Mouse (Mus musculus) heart, embryonic 13.5 days (tissue): ENCODE results near the gene Nudt14. TPM values are rescaled to one million over a fixed set of nuclear protein-coding genes. Genes with fewer than 3 reads are reported as not detected.

Experiments
- ATAC-seq: fragments of 200-750 bp; cut with Nextera tagmentation; 2 replicates; pipeline ENCODE4 v1.8.0; 2017; ENCODE audit warnings: moderate TSS enrichment; ENCODE audit not compliant: insufficient number of reproducible peaks, low FRiP score, low TSS enrichment; ENCODE audit errors: extremely low read depth
- H3K27ac ChIP-seq: fragments of 300-500 bp; sonication (generic); replicated peaks from 2 replicates; pipeline ENCODE4 v1.5.1; 2015; ENCODE audit warnings: moderate library complexity, mild to moderate bottlenecking, inconsistent platforms
- H3K27me3 ChIP-seq: fragments of 300-500 bp; sonication (generic); replicated peaks from 2 replicates; pipeline ENCODE4 v1.6.1; 2015; ENCODE audit warnings: mild to moderate bottlenecking, inconsistent platforms
- H3K36me3 ChIP-seq: fragments of 300-500 bp; sonication (generic); 2 replicates; pipeline ENCODE4 v1.6.1; 2015; ENCODE audit warnings: mild to moderate bottlenecking, inconsistent platforms
- H3K4me1 ChIP-seq: fragments of 300-500 bp; sonication (generic); 2 replicates; pipeline ENCODE4 v1.6.1; 2015; ENCODE audit warnings: inconsistent platforms
- H3K4me2 ChIP-seq: fragments of 300-500 bp; sonication (generic); 2 replicates; pipeline ENCODE4 v1.6.1; 2015; ENCODE audit warnings: inconsistent platforms, mild to moderate bottlenecking, moderate library complexity
- H3K4me3 ChIP-seq: fragments of 300-500 bp; sonication (generic); 2 replicates; pipeline ENCODE4 v1.5.1; 2015; ENCODE audit warnings: moderate library complexity, mild to moderate bottlenecking, inconsistent platforms
- H3K9ac ChIP-seq: fragments of 300-500 bp; sonication (generic); 2 replicates; pipeline ENCODE4 v1.6.1; 2015; ENCODE audit warnings: inconsistent platforms, mild to moderate bottlenecking, moderate library complexity
- H3K9me3 ChIP-seq: fragments of 300-500 bp; sonication (generic); 2 replicates; pipeline ENCODE4 v1.6.1; 2016; ENCODE audit warnings: inconsistent platforms
- WGBS: fragments of 180-500 bp; shearing (Covaris S2); methylation state at CpG from one replicate; pipeline ENCODE4 v1.1.7; 2015; ENCODE audit warnings: mixed read lengths; 5-methylcytosine and 5-hydroxymethylcytosine counted together
- polyA plus RNA-seq: library from polyadenylated mRNA; unstranded; fragments of >200 nt; fragmentation: Nextera tagmentation; extraction: Ambion mirVana; gene quantifications from 2 replicates; pipeline ENCODE4 v1.2.1, GENCODE M21; 2015

The Nudt14 gene
- polyA plus RNA-seq, 1 experiment from 2014 or later, result 45.3 TPM

DNA sequence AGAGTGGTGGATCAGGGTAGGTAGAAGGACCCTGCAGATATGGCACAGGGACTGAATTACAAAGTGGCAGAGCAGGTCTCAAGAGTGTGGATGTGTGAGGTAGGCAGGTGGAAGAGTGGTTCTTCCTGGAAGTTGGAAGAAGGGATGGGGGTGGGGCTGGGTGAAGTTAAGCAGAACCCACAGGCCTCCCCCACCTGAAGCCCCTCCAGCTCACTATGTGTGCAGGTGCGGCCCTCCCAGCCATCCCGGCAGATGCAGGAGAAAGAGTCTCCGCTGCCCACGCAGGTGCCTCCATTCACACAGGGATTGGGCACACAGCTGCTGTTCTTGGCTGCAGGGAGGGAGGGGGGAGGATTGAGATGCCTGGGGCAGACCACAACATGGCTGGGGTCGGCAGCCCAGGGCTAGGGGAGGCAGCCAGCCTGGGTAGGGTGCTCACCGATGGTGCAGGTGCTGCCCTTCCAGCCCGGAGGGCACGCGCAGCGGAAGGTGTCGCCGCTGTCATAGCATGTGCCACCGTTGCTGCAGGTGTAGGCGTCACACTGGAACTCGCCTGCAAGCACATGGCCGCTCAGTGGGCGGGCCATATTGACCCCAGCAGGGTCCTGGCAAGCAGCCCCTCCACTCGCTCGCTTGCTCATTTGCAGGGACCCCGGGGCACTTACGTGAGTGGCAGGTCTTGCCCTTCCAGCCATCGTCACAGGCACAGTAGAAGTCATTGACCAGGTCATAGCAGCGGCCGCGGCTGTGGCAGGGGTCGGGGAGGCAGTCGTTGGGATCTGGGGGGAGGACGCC is 28.8 kb downstream of the Nudt14 start:
- Histone ChIP-seq H3K4me3 (no peak overlapping the region), H3K27me3 (peaks cover 60% of the 10 kb centered on the region), H3K9ac (no peak overlapping the region), H3K36me3 (peaks cover 39% of the 10 kb centered on the region), H3K4me1 (peaks cover 15% of the 10 kb centered on the region), H3K9me3 (no peaks in the 10 kb centered on the region), H3K4me2 (no peak overlapping the region), H3K27ac (no peak overlapping the region)
- no peak for ATAC-seq
- 88% methylated on average over 28 of the region's 28 CpGs for whole genome bisulfite sequencing

- 89% methylated on average over 17 of the region's 17 CpGs for WGBS
- H3K36me3 ChIP-seq, result peaks cover 39% of the 10 kb centered on the region
Measured at GRCm38 (mm10) chr12:112911701-112912100, 30.2 kb downstream of the Nudt14 start.

GRCm38 (mm10) chr12:112908991-112909390 is 32.9 kb downstream of the Nudt14 start:
- H3K9ac ChIP-seq, result no peak overlapping the region
- peaks cover 39% of the 10 kb centered on the region for H3K36me3 ChIP-seq
- 91% methylated on average over 22 of the region's 22 CpGs for WGBS
- no peak for ATAC-seq
- no peak overlapping the region for H3K4me2 ChIP-seq
- H3K4me3 ChIP-seq, result no peak overlapping the region
- peaks cover 35% of the 10 kb centered on the region; the same call in 1 of the 2 replicates for H3K27me3 ChIP-seq
- H3K4me1 ChIP-seq, result peaks cover 4% of the 10 kb centered on the region; the same call in 1 of the 2 replicates
- H3K9me3 ChIP-seq, result no peaks in the 10 kb centered on the region
- no peak overlapping the region for H3K27ac ChIP-seq

More at GRCm38 (mm10) chr12:112911701-112912100, 30.2 kb downstream of the Nudt14 start:
- no peak for ATAC-seq
- Histone ChIP-seq H3K9ac (no peak overlapping the region), H3K4me2 (no peak overlapping the region), H3K9me3 (no peaks in the 10 kb centered on the region), H3K27ac (no peak overlapping the region), H3K4me1 (peaks cover 3% of the 10 kb centered on the region), H3K27me3 (peaks cover 48% of the 10 kb centered on the region), H3K4me3 (no peak overlapping the region)

DNA sequence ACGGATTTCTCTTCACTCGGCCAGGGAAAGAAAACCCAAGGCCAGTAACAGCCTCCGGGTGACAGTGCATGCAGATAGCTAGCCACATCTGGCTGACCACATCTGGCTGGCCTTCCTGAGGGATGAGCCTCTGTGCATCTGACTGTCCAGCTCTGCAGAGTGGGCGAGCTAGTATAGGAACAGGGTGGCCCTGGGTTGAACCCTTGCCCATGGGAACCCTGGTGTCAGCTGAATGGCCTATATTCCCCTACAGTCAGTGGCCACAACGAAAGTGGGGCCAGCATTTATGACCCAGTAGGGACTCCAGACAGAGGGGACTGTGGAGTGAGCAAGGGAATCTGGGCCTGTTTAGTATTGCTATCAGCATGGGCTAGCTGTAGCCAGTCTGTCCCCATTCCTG is 36.9 kb downstream of the Nudt14 start:
- WGBS, result 69% methylated on average over 5 of the region's 5 CpGs
- H3K27ac ChIP-seq, result no peak overlapping the region
- H3K36me3 ChIP-seq, result peaks cover 13% of the 10 kb centered on the region
- H3K4me2 ChIP-seq, result no peak overlapping the region
- peaks cover 28% of the 10 kb centered on the region; the same call in 1 of the 2 replicates for H3K27me3 ChIP-seq
- H3K9ac ChIP-seq, result no peak overlapping the region
- H3K4me3 ChIP-seq, result no peak overlapping the region
- H3K4me1 ChIP-seq, result peaks cover 8% of the 10 kb centered on the region; the same call in 1 of the 2 replicates
- no peaks in the 10 kb centered on the region for H3K9me3 ChIP-seq
- no peak for ATAC-seq

- no peak overlapping the region for H3K27ac ChIP-seq
- peaks cover 8% of the 10 kb centered on the region; the same call in 1 of the 2 replicates for H3K4me1 ChIP-seq
- H3K9ac ChIP-seq, result no peak overlapping the region
- WGBS, result 51% methylated on average over 8 of the region's 8 CpGs
- no peak overlapping the region for H3K4me3 ChIP-seq
- no peak overlapping the region for H3K4me2 ChIP-seq
- H3K36me3 ChIP-seq, result peaks cover 4% of the 10 kb centered on the region
- no peaks in the 10 kb centered on the region for H3K9me3 ChIP-seq
- ATAC-seq, result no peak
- H3K27me3 ChIP-seq, result peaks cover 28% of the 10 kb centered on the region; the same call in 1 of the 2 replicates
Measured at GRCm38 (mm10) chr12:112903941-112904340, 38.0 kb downstream of the Nudt14 start.

- H3K4me1 ChIP-seq, result peaks cover 18% of the 10 kb centered on the region
- no peaks in the 10 kb centered on the region for H3K9me3 ChIP-seq
- peaks cover 32% of the 10 kb centered on the region for H3K27me3 ChIP-seq
- no peak overlapping the region for H3K9ac ChIP-seq
- H3K4me2 ChIP-seq, result no peak overlapping the region
- 77% methylated on average over 9 of the region's 9 CpGs for WGBS
- ATAC-seq, result no peak
- H3K27ac ChIP-seq, result no peak overlapping the region
- no peaks in the 10 kb centered on the region for H3K36me3 ChIP-seq
- no peak overlapping the region for H3K4me3 ChIP-seq
Measured at GRCm38 (mm10) chr12:112900641-112901040, 41.3 kb downstream of the Nudt14 start.

DNA sequence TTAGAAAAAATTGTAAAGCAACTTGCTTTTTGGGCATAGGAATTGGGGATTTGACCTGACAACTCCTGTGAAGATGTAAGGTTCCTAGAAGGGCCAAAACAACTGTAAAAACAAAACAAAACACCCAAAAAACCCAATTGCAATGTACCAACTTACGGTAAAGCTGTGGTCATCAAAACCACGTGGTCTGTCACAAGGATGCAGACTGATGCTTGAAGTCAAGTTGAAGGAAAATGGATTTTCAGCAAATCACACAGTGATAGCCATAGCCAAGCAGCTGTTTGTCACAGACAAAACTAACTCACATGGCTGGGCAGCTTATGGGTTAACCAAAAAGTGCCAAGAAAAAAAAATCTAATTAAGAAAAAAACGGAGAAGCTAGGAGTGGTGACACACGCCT is 43.0 kb downstream of the Nudt14 start:
- Histone ChIP-seq H3K4me2 (no peak overlapping the region), H3K36me3 (no peaks in the 10 kb centered on the region), H3K27me3 (peaks cover 36% of the 10 kb centered on the region), H3K27ac (no peak overlapping the region), H3K4me1 (peaks cover 23% of the 10 kb centered on the region), H3K4me3 (no peak overlapping the region), H3K9me3 (no peaks in the 10 kb centered on the region), H3K9ac (no peak overlapping the region)
- ATAC-seq, result no peak
- 62% methylated on average over 4 of the region's 4 CpGs for WGBS

DNA sequence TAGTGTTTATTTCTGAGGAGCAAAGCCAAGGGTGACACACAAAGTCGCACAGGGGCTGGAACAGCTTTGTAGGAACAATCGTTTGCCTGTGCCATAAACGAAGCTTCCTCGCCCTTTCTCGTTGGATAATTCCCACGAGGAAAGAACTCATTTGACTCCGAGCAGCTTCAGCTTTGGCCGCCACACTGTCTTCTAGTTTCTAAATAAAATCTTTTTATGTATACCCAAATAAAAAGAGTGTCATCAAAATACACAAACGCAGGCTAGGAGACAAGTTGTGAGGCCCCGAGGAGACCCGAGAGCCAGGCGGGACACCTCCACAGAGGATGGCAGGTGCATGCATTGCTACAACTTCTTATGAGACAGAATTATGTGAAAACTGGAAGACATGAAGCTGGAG is 43.6 kb downstream of the Nudt14 start:
- peaks cover 39% of the 10 kb centered on the region for H3K27me3 ChIP-seq
- no peak overlapping the region for H3K9ac ChIP-seq
- no peak overlapping the region for H3K27ac ChIP-seq
- no peak for ATAC-seq
- H3K4me1 ChIP-seq, result peaks cover 20% of the 10 kb centered on the region
- H3K4me2 ChIP-seq, result no peak overlapping the region
- WGBS, result 67% methylated on average over 12 of the region's 12 CpGs
- H3K4me3 ChIP-seq, result no peak overlapping the region
- no peaks in the 10 kb centered on the region for H3K36me3 ChIP-seq
- no peaks in the 10 kb centered on the region for H3K9me3 ChIP-seq

DNA sequence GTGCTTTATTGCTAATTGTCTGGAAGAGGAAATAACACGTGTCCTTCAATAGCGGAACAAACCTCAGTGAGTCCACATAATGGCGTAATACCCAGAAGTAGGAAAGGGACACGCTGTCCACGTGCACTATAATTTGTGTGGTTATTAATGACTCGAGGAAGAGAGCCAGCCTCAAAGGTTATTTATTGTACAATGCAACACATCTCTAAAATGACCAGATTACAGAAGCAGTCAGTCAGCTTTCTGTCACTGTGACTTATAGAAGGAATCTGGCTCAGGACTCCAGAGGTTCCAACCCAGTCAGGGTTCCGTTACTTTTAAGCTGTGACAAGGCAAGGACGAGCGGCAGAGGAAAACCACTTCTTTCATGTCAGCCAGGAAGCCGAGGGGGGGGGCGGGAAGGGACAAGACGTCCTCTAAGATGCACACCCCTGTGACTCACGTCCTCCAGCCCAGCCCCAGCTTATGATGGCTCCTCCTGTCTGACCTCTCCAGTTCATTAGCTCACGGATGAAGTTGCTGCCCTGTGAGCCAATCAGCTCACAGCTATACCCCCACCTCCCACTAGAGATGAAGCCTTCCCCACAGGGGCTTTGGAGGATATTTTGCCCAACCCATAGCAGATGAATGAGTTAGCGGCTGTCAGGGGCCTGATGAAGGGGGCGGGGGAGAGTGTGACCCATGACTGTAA is 44.3 kb downstream of the Nudt14 start:
- 29% methylated on average over 16 of the region's 16 CpGs for WGBS
- Histone ChIP-seq H3K36me3 (no peaks in the 10 kb centered on the region), H3K4me2 (peak overlapping the region; percentile 49), H3K4me3 (no peak overlapping the region), H3K9ac (0 out of 2 replicates have a peak overlapping the region, but pooled peaks have one; percentile 33), H3K27ac (0 out of 2 replicates have a peak overlapping the region, but pooled peaks have one; percentile 28), H3K9me3 (no peaks in the 10 kb centered on the region), H3K27me3 (peaks cover 45% of the 10 kb centered on the region), H3K4me1 (peaks cover 20% of the 10 kb centered on the region)
- ATAC-seq, result peak; percentile 64

DNA sequence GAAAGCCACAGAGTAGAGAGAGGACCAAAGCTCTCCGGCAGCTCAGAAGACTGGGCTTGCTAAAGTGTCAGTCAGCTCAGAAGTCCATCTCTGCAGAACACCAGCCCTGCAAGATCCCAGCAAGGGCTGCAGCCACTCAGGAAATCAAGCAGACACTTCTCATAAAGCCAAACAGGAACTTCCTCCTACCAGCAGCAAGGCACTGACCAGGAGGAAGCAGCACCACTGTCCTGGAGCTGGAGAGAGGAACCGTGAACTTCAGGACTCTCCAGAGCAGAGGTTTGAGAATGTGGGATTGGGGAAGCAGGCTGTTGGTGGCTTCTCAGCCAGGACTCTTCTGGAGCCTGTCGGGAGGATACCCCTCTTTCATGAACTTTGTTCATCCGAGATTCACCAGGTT is 47.0 kb downstream of the Nudt14 start:
- H3K4me2 ChIP-seq, result peak overlapping the region; percentile 11; the same call in 1 of the 2 replicates

DNA sequence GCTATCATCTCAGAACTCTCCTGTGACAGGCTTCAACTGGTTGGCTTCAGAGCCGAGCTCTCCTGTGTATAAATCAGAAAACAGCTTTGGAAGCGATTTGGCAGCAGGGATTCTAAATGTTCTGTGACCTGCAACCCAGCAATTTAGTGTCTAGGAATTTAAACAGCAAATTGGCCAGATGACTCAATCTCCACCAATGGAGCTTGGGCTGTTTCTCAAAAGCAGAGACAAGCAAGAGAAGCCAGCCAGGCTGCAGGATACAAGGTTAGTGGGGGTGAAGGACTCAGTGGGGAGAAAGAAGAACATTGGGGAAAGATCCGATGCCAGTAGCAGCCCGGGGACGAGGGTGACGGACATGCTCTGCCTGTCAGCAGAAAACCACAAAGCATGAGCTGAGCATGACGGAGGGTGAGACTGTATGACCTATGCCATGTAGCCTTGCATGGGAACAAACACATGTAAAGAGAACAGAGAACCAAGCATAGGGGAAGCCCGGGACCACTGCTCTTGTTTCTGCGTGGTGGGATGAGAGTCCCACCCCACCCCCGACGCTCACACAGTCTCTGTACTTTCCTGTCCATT is 47.5 kb downstream of the Nudt14 start:
- peak overlapping the region; percentile 11; the same call in 1 of the 2 replicates for H3K4me2 ChIP-seq
- WGBS, result 61% methylated on average over 11 of the region's 11 CpGs

More for the DNA sequence above, 47.0 kb downstream of the Nudt14 start:
- Histone ChIP-seq H3K27ac (peak overlapping the region; percentile 17; the same call in 1 of the 2 replicates), H3K4me1 (peaks cover 20% of the 10 kb centered on the region), H3K4me3 (no peak overlapping the region), H3K9me3 (no peaks in the 10 kb centered on the region), H3K36me3 (no peaks in the 10 kb centered on the region), H3K27me3 (peaks cover 32% of the 10 kb centered on the region), H3K9ac (0 out of 2 replicates have a peak overlapping the region, but pooled peaks have one; percentile 9)
- WGBS, result 42% methylated on average over 4 of the region's 4 CpGs
- ATAC-seq, result no peak

More for the DNA sequence above, 47.5 kb downstream of the Nudt14 start:
- H3K4me3 ChIP-seq, result no peak overlapping the region
- H3K9me3 ChIP-seq, result no peaks in the 10 kb centered on the region
- H3K36me3 ChIP-seq, result no peaks in the 10 kb centered on the region
- peaks cover 32% of the 10 kb centered on the region for H3K27me3 ChIP-seq
- peaks cover 20% of the 10 kb centered on the region for H3K4me1 ChIP-seq
- ATAC-seq, result no peak
- H3K27ac ChIP-seq, result no peak overlapping the region
- no peak overlapping the region; the same call in 1 of the 2 replicates for H3K9ac ChIP-seq
